ENCODE assay signal across 11 mouse cellular contexts in genomic region chr5:112237866-112238570, GRCm38 (mm10). TPM values are rescaled to one million over a fixed set of nuclear protein-coding genes. Genes with fewer than 3 reads are reported as not detected.
DNase-seq lines count a peak whose midpoint lies in the region; ATAC-seq and TF ChIP-seq lines count a peak whose summit lies in the region.
"Had no signal": no experiment of that assay in that cellular context is flagged by ENCODE, and none has a peak within 500 bp of the region (broad histone marks: within the 10 kb centered on the region; RNA-seq: fewer than 3 reads in every experiment).

No protein-coding gene starts in this region.

- no peaks in the 10 kb centered on the region for H3K27me3 ChIP-seq in stomach, embryonic 14.5 days (ENCODE audit: control insufficient read depth, insufficient read depth, low read length)
- no peaks in the 10 kb centered on the region for H3K27me3 ChIP-seq in stomach, postnatal 0 days (ENCODE audit: control insufficient read depth, insufficient read depth, low read length)
- H3K27me3 ChIP-seq in hindbrain, embryonic 13.5 days = no peaks in the 10 kb centered on the region
- no peaks in the 10 kb centered on the region for H3K27me3 ChIP-seq in midbrain, embryonic 12.5 days

- intact Hi-C loops in left cerebral cortex, postnatal 14 days (cut with DNase I) = no loop called here

- H3K9me3 ChIP-seq in stomach, embryonic 14.5 days (ENCODE audit: control insufficient read depth, low read depth, low read length) = no peaks in the 10 kb centered on the region
- no peaks in the 10 kb centered on the region for H3K9me3 ChIP-seq in stomach, postnatal 0 days (ENCODE audit: control insufficient read depth, low read length)
- H3K9me3 ChIP-seq in hindbrain, embryonic 13.5 days = no peaks in the 10 kb centered on the region
- no peaks in the 10 kb centered on the region for H3K9me3 ChIP-seq in midbrain, embryonic 12.5 days
- H3K9me3 ChIP-seq: liver, embryonic 15.5 days had no signal

- no peaks in the 10 kb centered on the region for H3K36me3 ChIP-seq in stomach, embryonic 14.5 days (ENCODE audit: control insufficient read depth, insufficient read depth, low read length)
- H3K36me3 ChIP-seq in stomach, postnatal 0 days (ENCODE audit: control insufficient read depth, insufficient read depth, low read length) = no peaks in the 10 kb centered on the region
- H3K36me3 ChIP-seq in hindbrain, embryonic 13.5 days = no peaks in the 10 kb centered on the region
- H3K36me3 ChIP-seq in midbrain, embryonic 12.5 days = no peaks in the 10 kb centered on the region
- H3K36me3 ChIP-seq: liver, embryonic 15.5 days had no signal

- DNase-seq in stomach, postnatal 0 days (ENCODE audit: low spot score) = no peak
- no peak for DNase-seq in left cerebral cortex, postnatal 14 days (ENCODE audit: low spot score in 2 of 2)
- DNase-seq in frontal cortex, postnatal 10 days (ENCODE audit: low spot score in 2 of 2) = no peak
- no peak for DNase-seq in testis, postnatal 10 days (ENCODE audit: low spot score)
- no peak for DNase-seq in thymus, postnatal 14 days
- DNase-seq: layer of hippocampus, adult 9-11 months; right cerebral cortex, postnatal 14 days had no signal

- 58% methylated on average over 9 of the region's 9 CpGs for WGBS in stomach, embryonic 14.5 days
- 54% methylated on average over 9 of the region's 9 CpGs for WGBS in stomach, postnatal 0 days
- 40% methylated on average over 9 of the region's 9 CpGs for whole genome bisulfite sequencing in hindbrain, embryonic 13.5 days
- WGBS in midbrain, embryonic 12.5 days = 37% methylated on average over 9 of the region's 9 CpGs

- peak overlapping the region; percentile 39; the same call in 1 of the 2 replicates for H3K27ac ChIP-seq in stomach, embryonic 14.5 days (ENCODE audit: low read length)
- H3K27ac ChIP-seq in stomach, postnatal 0 days (replicated peaks) = no peak overlapping the region
- peak overlapping the region; percentile 94 for H3K27ac ChIP-seq in hindbrain, embryonic 13.5 days
- peak overlapping the region; percentile 98 for H3K27ac ChIP-seq in midbrain, embryonic 12.5 days (replicated peaks)
- H3K27ac ChIP-seq: liver, embryonic 15.5 days had no signal

- no peak for TF ChIP-seq CTCF in stomach, postnatal 0 days (IDR thresholded peaks at IDR 0.05; ENCODE audit: low read depth)

- TF ChIP-seq EP300 in stomach, postnatal 0 days (optimal IDR thresholded peaks at IDR 0.05) = no peak

- no peaks in the 10 kb centered on the region for H3K4me1 ChIP-seq in stomach, embryonic 14.5 days (ENCODE audit: control insufficient read depth, insufficient read depth, low read length)
- no peaks in the 10 kb centered on the region for H3K4me1 ChIP-seq in stomach, postnatal 0 days (replicated peaks; ENCODE audit: control insufficient read depth, insufficient read depth)
- peaks cover 50% of the 10 kb centered on the region for H3K4me1 ChIP-seq in hindbrain, embryonic 13.5 days (replicated peaks)
- H3K4me1 ChIP-seq in midbrain, embryonic 12.5 days = peaks cover 53% of the 10 kb centered on the region

- H3K9ac ChIP-seq in stomach, embryonic 14.5 days (replicated peaks; ENCODE audit: low read depth, low read length) = no peak overlapping the region
- H3K9ac ChIP-seq in stomach, postnatal 0 days (ENCODE audit: low read length) = no peak overlapping the region
- H3K9ac ChIP-seq in hindbrain, embryonic 13.5 days = peak overlapping the region; percentile 67
- peak overlapping the region; percentile 65 for H3K9ac ChIP-seq in midbrain, embryonic 12.5 days (replicated peaks)
- H3K9ac ChIP-seq: liver, embryonic 15.5 days had no signal

- no peak overlapping the region for H3K4me3 ChIP-seq in stomach, embryonic 14.5 days (ENCODE audit: low read depth, low read length)
- H3K4me3 ChIP-seq in stomach, postnatal 0 days (ENCODE audit: low read depth, low read length) = no peak overlapping the region
- H3K4me3 ChIP-seq in hindbrain, embryonic 13.5 days = no peak overlapping the region
- peak overlapping the region; percentile 25 for H3K4me3 ChIP-seq in midbrain, embryonic 12.5 days
- H3K4me3 ChIP-seq: liver, embryonic 15.5 days had no signal

- no peak for ATAC-seq in stomach, embryonic 14.5 days (ENCODE audit: insufficient number of reproducible peaks, insufficient read depth, low FRiP score, low read depth)
- no peak for ATAC-seq in stomach, postnatal 0 days (ENCODE audit: low FRiP score, low TSS enrichment)
- no peak for ATAC-seq in hindbrain, embryonic 13.5 days (ENCODE audit: low FRiP score)
- ATAC-seq in midbrain, embryonic 12.5 days (ENCODE audit: low FRiP score, low read depth) = peak; percentile 35; the same call in 1 of the 2 replicates

- 0 out of 2 replicates have a peak overlapping the region, but pooled peaks have one; percentile 16 for H3K4me2 ChIP-seq in stomach, embryonic 14.5 days (replicated peaks; ENCODE audit: low read depth, low read length)
- H3K4me2 ChIP-seq in stomach, postnatal 0 days (replicated peaks; ENCODE audit: low read depth) = no peak overlapping the region
- H3K4me2 ChIP-seq in hindbrain, embryonic 13.5 days = peak overlapping the region; percentile 44
- H3K4me2 ChIP-seq in midbrain, embryonic 12.5 days (replicated peaks) = peak overlapping the region; percentile 45
- H3K4me2 ChIP-seq: liver, embryonic 15.5 days had no signal

RNA-seq across cellular contexts. Expression of gene Cryba4, which starts 14.3 kb away (rescaled TPM):
- 2.6 and 2.7 TPM in 2 replicates for polyA plus RNA-seq in stomach, embryonic 14.5 days (2014; fragmentation: Nextera tagmentation; extraction: Ambion mirVana)
- polyA plus RNA-seq in stomach, postnatal 0 days (2015; fragmentation: Nextera tagmentation; extraction: Ambion mirVana) = 1.9 and 2.2 TPM in 2 replicates
- 1.9 and 3.3 TPM in 2 replicates for polyA plus RNA-seq in hindbrain, embryonic 13.5 days (2015; fragmentation: Nextera tagmentation; extraction: Ambion mirVana)
- 1.3 and 2.0 TPM in 2 replicates for polyA plus RNA-seq in midbrain, embryonic 12.5 days (2016; fragmentation: Nextera tagmentation; extraction: Ambion mirVana)
- 1 to 10 TPM; 1.2 to 1.5 TPM for total RNA-seq in left cerebral cortex, postnatal 14 days (2021)

RNA-seq across cellular contexts. Expression of gene Crybb1, which starts 17.6 kb away (rescaled TPM):
- polyA plus RNA-seq in stomach, embryonic 14.5 days (2014; fragmentation: Nextera tagmentation; extraction: Ambion mirVana) = 2.2 and 3.1 TPM in 2 replicates
- 1.7 and 2.0 TPM in 2 replicates for polyA plus RNA-seq in stomach, postnatal 0 days (2015; fragmentation: Nextera tagmentation; extraction: Ambion mirVana)
- 5.2 and 5.5 TPM in 2 replicates for polyA plus RNA-seq in hindbrain, embryonic 13.5 days (2015; fragmentation: Nextera tagmentation; extraction: Ambion mirVana)
- polyA plus RNA-seq in midbrain, embryonic 12.5 days (2016; fragmentation: Nextera tagmentation; extraction: Ambion mirVana) = 1.3 and 1.9 TPM in 2 replicates
- 10 to 100 TPM; 12.9 to 14.5 TPM for total RNA-seq in left cerebral cortex, postnatal 14 days (2021)

RNA-seq across cellular contexts. Expression of gene Tpst2, which starts 38.5 kb away (rescaled TPM):
- 35.3 and 38.4 TPM in 2 replicates for polyA plus RNA-seq in stomach, embryonic 14.5 days (2014; fragmentation: Nextera tagmentation; extraction: Ambion mirVana)
- 29.2 and 30.2 TPM in 2 replicates for polyA plus RNA-seq in stomach, postnatal 0 days (2015; fragmentation: Nextera tagmentation; extraction: Ambion mirVana)
- polyA plus RNA-seq in hindbrain, embryonic 13.5 days (2015; fragmentation: Nextera tagmentation; extraction: Ambion mirVana) = 26.9 and 30.0 TPM in 2 replicates
- 29.4 and 31.1 TPM in 2 replicates for polyA plus RNA-seq in midbrain, embryonic 12.5 days (2016; fragmentation: Nextera tagmentation; extraction: Ambion mirVana)
- 10 to 100 TPM; 41.3 to 42.9 TPM for total RNA-seq in left cerebral cortex, postnatal 14 days (2021)

Comparison
In these comparisons a context has a peak if more than half of its experiments do, and no peak if none do; other contexts are left out.
1. H3K9ac ChIP-seq: peak in hindbrain, embryonic 13.5 days (single experiment) and midbrain, embryonic 12.5 days (single experiment); none in stomach, embryonic 14.5 days (single experiment) and stomach, postnatal 0 days (single experiment).